Mouse (Mus musculus): Measurements from ENCODE around the gene Kazald1.

Kazald1 gene

DNA sequence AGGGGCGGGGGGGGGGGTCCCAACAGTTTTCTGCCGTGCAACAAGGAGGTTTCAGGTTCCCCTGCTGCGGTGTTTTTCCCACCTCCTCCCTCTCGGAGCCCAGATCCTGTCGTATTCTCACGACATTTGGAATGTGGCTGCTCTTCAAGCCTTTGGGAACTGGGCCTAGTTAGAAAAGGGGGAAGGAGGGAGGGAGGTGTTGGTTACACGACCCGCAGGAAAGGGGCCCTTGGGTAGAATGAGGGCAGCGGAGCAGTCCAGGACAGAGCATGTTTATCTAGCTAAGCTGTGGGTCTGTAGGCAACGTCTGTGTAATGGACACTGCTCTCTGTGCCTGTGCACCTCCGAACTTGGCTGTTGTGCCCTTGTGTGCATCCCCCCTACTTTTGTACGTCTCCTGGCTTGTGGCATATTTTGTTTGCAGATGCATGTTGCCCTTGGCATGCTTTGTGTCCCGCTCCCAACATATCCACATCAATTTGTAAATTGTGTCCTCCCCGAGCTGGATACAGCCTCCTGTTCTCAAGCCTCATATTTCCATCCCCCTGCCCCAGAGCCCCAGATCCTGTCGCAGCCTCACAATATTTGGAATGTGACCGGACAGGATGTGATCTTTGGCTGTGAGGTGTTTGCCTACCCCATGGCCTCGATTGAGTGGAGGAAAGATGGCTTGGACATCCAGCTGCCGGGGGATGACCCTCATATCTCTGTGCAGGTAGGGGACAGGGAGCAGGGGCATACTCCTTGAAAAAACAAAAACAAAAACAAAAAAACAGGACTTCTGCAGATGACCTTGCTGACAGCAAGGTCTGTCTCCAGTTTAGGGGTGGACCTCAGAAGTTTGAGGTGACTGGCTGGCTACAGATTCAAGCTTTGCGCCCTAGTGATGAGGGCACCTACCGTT is 3.0 kb downstream of the Kazald1 start:
- no peak for DNase-seq (ENCODE audit: low read depth)

DNA sequence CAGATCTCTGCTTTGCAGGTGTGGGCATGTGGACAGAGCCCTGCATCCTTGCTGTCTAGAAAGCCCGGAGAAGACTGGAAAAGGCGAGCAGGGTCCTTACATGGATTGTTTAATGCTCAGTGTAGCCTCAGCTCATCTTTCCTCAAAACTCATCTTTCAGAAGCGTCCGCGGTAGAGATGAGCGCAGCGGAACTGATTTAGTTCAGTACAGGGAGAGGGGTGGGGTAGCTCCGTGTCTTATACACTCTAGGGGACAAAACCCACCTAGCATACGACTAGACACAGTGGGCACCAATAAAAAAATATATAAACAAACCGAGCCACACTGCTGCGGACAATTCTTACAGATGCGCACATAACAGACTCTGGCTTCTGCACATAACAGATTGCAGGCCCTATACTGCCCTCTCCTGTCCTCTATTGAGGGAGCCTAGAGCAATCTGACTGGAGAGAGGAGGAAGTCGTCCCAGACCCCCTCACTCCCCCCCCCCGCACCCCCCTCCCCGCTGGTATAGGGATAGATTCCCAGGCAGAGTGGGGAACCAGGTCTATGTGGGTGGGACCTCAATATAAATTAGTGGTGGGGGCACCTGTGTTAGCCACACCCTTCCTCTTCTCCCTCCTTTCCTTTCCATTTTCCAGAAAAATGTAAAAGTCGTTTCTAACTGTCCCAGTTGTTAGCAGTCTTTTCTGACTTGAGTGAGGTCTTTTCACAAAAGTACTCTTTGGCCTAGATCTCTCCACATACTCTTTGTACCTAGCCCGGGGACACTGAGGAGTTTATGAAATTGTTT is 4.1 kb downstream of the Kazald1 start:
- no peak for DNase-seq (ENCODE audit: low read depth)

DNA sequence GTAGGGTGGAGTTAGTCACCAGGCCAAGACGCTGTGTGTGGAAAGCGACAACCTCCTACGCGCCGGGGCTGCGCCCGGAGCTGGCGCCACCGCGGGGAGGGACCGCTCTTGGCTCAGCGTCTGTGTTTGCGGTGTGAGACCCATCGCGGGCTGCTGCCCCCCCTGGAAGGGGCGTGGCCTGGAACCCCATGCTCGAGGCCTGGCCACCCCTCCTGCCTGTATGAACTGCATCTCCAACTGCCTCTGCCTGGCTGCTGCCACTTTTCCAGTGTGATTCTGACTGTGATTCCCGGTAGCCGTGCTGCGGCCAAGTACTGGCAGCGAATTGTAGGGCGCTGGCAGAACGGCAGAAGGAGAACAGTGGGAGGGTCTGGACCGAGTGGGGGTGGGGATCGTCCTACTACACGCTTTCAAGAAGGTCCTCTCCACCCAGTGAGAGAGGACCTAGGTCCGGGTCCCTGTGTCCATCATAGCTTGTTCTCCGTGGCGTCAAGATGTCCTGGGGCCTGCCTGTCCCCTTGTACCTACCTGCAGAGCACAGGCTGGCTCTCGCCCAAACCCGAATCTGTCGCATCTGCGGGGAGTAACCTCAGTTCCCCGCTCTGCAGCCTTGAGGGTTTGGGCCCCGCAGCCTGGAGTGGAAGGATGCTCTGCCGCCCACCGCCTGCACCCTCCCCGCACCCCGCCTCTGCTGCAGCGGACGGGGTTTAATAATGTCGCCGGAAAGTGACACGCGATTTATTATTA is 4.9 kb downstream of the Kazald1 start:
- DNase-seq (ENCODE audit: low read depth), result no peak

DNA sequence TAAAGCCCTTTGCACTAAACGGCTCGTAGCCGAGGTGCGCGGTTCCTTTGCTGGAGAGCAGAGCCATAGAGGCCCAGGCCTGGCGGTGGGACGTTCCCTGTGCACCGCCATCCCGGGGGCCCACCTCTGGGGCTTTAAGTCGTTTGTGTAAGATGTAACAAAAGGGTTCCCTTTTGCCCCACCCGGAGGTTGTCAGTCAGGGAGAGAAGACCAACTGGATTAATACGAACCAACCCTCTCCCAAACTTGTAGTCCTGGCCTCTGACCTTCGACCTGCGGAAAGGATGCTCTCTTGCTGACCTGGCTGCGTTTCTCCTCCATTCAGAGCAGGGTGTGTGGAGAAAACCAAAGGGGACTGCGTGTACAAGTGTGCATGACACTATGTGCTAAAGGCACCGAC is 5.7 kb downstream of the Kazald1 start:
- no peak for DNase-seq (ENCODE audit: low read depth)

DNA sequence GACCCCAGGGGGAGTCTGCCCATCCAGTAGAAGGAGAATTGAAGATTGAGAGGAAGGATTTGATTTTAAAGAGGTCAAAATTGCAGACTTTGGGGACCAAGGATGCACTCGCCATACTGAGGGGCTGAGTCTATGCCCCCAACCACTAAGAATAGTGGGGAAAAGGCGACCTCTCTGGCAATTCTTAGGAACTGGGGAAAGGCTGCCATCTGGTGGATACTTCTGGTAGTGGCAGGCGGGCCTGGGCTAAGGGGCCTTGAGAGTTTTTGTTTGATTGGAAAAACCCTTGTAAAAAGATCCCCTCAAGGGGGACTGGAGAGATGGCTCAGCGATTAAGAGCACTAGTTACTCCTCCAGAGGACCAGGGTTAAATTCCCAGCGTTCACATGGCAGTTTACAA is 6.2 kb downstream of the Kazald1 start:
- no peak for DNase-seq (ENCODE audit: low read depth)

DNA sequence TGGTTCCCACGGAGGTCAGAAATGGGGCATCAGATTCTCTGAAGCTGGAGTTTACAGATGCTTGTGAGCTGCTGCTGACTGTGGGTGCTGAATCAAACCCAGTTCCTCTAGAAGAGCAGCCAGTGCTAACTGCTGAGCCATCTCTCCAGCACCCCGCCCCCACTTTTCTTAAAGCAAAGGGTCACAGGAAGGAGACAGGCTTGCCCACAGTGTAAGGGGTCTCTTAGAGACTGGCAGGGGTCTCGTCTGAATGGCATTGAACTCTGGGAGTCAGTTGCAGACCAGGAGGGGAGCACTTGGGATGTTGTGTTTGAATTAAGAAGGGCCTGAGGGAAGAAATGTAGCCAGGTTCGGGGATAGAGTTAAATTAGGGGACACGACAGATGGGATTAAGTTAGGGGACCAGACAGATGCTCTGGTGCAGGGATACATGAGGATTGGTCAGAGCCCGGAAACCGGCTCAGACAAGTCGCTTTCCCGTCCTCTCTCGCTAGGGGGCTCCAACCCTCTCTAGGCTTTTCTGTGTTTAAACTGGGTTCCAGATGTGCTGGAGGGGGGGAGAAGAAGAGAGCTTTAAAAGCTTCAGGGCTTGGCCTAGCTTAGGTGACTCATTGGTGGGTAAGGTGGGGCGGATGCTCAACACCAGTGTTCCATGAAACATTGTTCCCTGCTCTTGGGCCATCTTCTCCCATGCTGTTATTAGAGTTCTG is 7.0 kb downstream of the Kazald1 start:
- DNase-seq (ENCODE audit: low read depth), result no peak

DNA sequence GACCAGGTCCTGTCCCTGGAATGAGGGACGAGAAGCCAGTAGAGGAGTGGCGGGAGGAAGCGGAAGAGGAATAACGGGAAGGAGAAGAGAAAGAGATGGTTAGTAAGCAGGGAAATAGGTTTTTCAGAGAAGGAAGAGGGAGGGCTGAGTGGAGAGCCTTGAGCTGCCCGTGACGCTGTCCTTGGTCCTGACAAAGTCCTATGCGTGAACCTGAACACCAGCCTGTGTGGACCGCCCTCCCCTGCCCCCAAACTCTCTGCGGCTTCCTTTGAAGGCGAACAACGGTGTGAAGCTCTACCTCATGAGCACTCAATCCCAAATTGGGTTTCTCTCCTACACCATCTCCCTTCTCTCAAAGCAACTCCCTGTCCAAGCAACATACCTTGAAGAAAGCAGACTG is 22.8 kb downstream of the Kazald1 start:
- no peak for DNase-seq (ENCODE audit: low read depth)

DNA sequence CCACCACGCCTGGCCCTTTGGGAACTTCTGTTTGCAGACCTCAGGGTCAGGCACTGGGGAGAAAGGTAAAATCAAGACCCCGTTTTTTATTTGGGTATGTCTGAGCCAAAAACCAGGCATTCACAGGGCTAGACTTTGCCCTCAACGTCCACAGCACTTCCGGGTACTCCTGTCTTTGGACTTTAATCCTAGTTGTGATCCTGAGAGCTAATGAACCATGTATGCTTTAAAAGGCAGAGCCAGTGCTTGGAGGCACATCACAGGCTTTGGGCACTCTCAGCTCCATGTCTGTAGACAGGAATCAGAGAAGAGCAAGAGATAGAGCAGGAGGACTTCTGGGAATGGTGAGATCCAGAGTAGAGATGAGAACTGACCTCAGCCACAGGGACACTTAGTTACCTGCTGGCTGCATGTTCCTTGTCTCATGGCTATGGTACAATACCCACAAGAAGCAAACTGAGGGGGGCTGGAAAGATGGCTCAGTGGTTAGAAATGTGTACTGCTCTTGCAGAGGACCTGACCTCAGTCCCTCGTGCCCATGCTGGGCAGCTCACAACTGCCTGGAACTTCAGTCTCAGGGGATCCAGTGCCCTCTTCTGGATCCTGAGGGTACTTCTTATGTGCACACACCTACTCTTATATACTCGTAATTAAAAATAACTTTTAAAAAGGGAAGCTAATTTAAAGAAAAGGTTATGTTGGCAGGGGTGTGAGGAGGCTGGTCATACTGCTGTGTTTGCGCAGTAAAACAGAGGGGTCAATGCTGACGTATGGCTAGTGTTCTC is 25.6 kb downstream of the Kazald1 start:
- DNase-seq (ENCODE audit: low read depth), result no peak

DNA sequence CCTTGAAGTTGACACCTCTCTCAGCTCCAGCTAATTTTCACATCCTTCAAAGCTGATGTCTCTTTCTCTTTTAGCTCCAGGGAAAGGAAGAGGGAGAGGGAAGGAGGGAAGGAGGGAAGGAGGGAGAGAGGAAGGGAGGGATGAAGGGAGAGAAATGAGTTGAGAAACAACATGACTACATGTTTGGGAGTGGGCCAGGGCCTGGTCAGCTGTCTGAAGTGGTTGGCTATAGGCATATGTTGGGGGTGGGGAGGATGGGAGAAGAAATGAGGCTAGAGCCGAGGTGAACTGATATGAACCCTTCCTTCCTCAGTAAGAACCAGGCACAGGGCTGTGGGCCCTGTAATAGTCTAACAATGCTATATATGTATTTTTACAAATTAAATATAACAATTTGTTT is 30.6 kb downstream of the Kazald1 start:
- no peak for DNase-seq (ENCODE audit: low read depth)

DNA sequence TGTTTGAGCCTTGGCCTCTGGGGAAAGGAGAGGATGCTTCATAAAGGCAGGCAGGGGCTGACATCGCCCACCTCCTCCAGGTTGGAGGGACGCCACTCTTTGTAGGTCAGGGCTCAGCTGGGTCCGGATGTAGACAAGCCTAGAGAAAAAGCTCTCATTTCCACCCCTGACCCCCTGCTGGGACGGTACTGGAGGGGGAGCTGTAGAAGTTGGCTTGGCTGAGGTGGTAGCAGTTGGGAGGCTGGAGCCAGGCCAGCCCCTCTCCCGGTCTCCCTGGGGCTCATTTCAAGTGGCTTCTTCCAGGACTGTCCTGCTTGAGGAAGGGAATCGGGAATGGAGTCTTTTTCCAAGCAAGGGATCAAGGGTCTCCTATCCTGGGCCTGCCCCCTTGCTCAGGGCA is 31.6 kb downstream of the Kazald1 start:
- DNase-seq (ENCODE audit: low read depth), result no peak

DNA sequence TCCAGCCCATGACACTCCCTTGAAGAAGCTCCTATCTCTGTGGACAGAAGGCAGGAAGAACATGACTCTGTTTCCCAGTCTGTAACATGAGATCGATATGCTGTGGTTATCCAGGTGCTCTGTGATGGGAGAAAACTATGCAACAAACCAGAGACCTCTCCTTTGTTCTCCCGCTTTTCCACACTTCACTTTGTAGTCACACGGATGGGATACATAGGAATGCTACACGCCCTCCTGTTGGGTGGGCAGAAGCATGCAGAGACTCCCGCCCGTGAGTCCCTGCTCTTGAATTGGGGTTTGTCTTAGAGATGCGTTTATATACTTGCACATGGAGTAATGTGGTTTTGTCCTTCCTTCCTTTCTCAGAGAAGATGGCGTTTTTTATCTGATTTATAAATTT is 35.6 kb downstream of the Kazald1 start:
- DNase-seq (ENCODE audit: low read depth), result no peak

DNA sequence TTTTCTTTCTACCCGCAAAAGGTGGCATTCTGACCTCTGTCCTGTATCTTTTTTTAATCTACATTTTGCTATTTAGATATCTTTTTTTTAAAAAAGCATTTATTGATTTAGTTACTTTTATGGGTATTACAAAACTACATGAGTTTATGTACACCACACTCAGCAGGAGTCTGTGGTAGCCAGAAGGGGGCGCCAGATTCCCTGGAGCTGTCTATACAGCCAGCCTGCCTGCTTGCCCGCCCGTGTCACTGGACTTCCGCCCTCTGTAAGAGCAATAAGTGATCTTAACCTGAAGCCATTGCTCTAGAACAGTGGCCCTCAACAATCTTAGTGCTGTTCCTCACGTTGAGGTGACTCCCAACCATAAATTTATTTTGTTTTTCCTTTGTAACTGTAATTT is 37.4 kb downstream of the Kazald1 start:
- DNase-seq (ENCODE audit: low read depth), result no peak

DNA sequence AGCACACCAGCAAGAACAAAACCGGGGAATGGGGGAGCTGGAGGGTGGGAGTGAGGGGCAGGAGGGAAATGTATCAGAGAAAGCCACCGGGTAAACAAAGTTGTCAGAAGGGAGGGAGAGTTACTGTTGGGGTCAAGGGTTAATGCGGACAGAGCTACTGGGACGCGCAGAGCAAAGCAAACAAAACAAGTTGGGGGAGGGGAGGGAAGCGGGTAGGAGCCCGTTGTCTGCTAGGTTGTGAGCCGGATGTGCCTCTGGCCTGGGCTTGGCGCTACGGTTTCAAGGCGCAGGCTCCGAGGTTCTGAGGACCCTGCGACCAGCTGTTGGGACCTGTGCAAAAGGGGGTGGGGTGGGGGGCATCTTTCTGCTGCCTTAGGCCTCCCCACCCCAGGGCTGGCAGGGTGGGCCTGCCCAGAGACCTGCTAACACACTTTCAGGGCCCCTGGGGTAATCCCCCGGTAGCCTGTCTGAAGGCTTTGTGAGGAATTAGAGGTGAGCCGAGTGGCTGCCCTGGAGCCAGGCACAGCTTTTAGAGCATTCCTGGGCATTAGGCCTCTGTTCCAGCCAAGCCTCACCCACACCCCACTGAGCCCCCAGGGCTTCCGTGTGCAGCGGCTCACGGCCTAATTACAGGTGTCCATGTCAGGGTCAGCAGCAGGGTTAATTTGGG is 38.9 kb downstream of the Kazald1 start:
- DNase-seq (ENCODE audit: low read depth), result no peak

DNA sequence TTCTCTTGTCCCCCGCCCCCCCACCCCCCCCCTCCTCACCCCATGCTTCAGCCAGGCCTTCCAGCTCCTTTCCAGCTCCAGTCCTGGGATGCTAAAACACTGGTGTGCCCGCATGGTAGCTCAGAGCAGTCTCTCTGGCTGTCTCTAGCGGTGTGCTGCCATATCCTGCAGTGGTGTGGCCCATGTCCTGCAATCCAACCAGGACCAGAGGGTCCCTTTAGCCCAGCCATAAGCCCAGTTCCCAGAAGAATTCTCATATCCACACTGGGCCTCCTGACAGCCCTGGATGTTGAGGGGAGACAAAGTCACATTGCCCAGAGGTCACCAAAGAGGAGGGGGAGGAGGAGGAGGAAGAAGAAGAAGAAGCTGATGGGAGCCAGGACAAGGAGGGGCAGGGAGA is 39.7 kb downstream of the Kazald1 start:
- no peak for DNase-seq (ENCODE audit: low read depth)

DNA sequence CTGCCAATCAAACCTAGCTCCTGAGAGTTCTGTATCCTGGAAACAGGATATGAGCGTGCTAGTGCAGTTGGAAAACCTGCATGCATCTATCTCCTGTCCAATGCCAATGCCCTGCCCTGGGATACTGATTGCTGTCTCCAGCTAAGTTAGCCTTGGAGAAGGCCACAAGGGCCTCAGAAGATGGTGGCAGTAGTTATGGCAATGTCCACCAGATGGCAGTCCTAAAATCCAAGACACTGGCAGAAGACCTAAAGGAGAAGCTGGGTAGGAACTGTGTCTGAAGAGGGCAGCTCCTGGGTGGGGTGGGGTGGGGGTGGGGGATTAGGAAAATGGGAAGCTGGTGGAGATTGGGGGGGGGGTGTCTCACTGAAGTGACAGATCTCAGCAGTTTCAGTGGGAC is 41.8 kb downstream of the Kazald1 start:
- no peak for DNase-seq (ENCODE audit: low read depth)
